26 mouse cellular contexts compared by ENCODE assay signal in the genomic region with DNA sequence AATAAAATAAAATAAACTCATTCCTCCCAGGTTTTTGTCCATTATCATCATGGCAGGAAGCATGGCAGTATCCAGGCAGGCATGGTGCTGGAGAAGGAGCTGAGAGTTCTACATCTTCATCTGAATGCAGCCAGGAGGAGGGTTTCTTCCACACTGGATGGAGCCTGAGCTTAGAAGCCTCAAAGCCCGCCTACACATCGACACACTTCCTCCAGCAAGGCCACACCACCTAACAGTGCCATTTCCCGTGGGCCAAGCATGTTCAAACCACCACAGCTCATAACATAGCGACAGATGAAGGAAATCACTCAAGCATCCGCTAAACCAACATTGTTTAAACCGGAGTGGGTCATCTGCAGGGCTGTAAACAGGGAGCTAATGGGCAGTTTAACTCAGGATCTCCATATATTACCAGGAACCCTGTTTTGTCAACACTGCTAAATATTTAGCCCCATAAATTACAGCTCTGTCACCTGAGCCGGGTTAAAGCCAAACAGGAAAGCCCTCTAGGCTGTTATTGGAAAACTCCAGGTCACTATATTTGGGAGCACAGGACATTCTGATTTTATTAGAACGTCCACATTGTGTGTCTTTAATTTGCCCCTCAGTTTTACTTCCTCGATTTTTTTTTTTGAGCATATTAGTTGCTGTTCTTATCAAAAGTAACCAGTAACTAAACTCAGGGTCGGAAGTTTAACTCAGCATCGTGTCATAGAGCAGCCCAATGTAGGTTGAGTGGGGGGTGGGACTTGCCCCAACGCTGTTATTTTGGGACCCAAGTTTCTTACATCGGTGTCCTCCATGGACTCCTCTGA.
"Had no signal": no experiment of that assay in that cellular context is flagged by ENCODE, and none has a peak within 500 bp of the region (broad histone marks: within the 10 kb centered on the region; RNA-seq: fewer than 3 reads in every experiment).

No protein-coding gene starts in this region.

- H3K27me3 ChIP-seq: hindbrain, embryonic 12.5 days; intestine, embryonic 15.5 days; limb, embryonic 13.5 days; limb, embryonic 15.5 days; liver, embryonic 12.5 days had no signal

- H3K9ac ChIP-seq: heart, embryonic 12.5 days; hindbrain, embryonic 12.5 days; hindbrain, embryonic 14.5 days; intestine, embryonic 15.5 days; limb, embryonic 13.5 days; limb, embryonic 15.5 days; liver, embryonic 12.5 days; liver, embryonic 14.5 days had no signal

- DNase-seq: gastrocnemius, postnatal 14 days; gastrocnemius, postnatal 36 days; heart, adult 18-20 months; heart, postnatal 10 days; heart, postnatal 4 days; kidney, adult 18-20 months; kidney, adult 8-10 months; kidney, postnatal 14 days; kidney, postnatal 36 days; layer of hippocampus, adult 9-11 months; layer of hippocampus, postnatal 36 days; left cerebral cortex, postnatal 4 days had no signal

- H3K27ac ChIP-seq: heart, embryonic 10.5 days; hindbrain, embryonic 10.5 days; hindbrain, embryonic 12.5 days; hindbrain, embryonic 14.5 days; intestine, embryonic 15.5 days; kidney, postnatal 0 days; limb, embryonic 13.5 days; liver, embryonic 12.5 days; liver, embryonic 14.5 days had no signal

- H3K4me1 ChIP-seq: heart, embryonic 10.5 days; heart, embryonic 12.5 days; hindbrain, embryonic 10.5 days; hindbrain, embryonic 12.5 days; intestine, embryonic 15.5 days; liver, embryonic 12.5 days had no signal

- ATAC-seq: hindbrain, embryonic 16.5 days; inflammation-experienced regulatory T-cells, adult 6 months; intestine, embryonic 15.5 days; intestine, postnatal 0 days; liver, embryonic 12.5 days had no signal

- H3K4me3 ChIP-seq: heart, embryonic 10.5 days; heart, embryonic 12.5 days; hindbrain, embryonic 10.5 days; hindbrain, embryonic 12.5 days; intestine, embryonic 15.5 days; limb, embryonic 13.5 days; limb, embryonic 15.5 days; liver, embryonic 12.5 days had no signal

- H3K4me2 ChIP-seq: heart, embryonic 12.5 days; hindbrain, embryonic 12.5 days; hindbrain, embryonic 14.5 days; intestine, embryonic 15.5 days; limb, embryonic 13.5 days; limb, embryonic 15.5 days; liver, embryonic 12.5 days had no signal

- H3K36me3 ChIP-seq: heart, embryonic 10.5 days; heart, embryonic 12.5 days; hindbrain, embryonic 10.5 days; hindbrain, embryonic 12.5 days; intestine, embryonic 15.5 days; limb, embryonic 13.5 days; limb, embryonic 15.5 days; liver, embryonic 12.5 days had no signal

- H3K9me3 ChIP-seq: heart, embryonic 10.5 days; hindbrain, embryonic 10.5 days; hindbrain, embryonic 12.5 days; intestine, embryonic 15.5 days; limb, embryonic 13.5 days; limb, embryonic 15.5 days; liver, embryonic 12.5 days had no signal
